Mouse (Mus musculus) heart, postnatal 0 days (tissue): ENCODE results near the gene Dnajb1.

ENCODE experiments used
- CTCF ChIP-seq: IDR thresholded peaks from 2 replicates; pipeline ENCODE4 v1.5.1; 2016; ENCODE audit warnings: antibody characterized with exemption, control low read depth, low read depth
- EP300 ChIP-seq: IDR thresholded peaks from 2 replicates; pipeline ENCODE4 v1.6.1; 2016; ENCODE audit warnings: antibody characterized with exemption, low read depth

GRCm38 (mm10) chr8:83611921-83612320 lies 3.9 kb downstream of the Dnajb1 start:
- TF ChIP-seq CTCF: no peak
- no peak for TF ChIP-seq EP300
